Mouse (Mus musculus) gastrocnemius, adult 18-20 months (tissue): ENCODE results near the gene Slc7a6. TPM values are rescaled to one million over a fixed set of nuclear protein-coding genes. Genes with fewer than 3 reads are reported as not detected.

Experiments used
- total RNA-seq, 2 experiments: library from RNA; stranded (reverse); gene quantifications; 2 replicates each; pipeline ENCODE4 v1.2.3; 2021

Gene Slc7a6
- total RNA-seq, 2 experiments from 2014 or later, result 10.2 to 13.4 TPM

Other genes with a start within 250 kb of the Slc7a6 start
- gene Ctrl, start 235.0 kb upstream of the Slc7a6 start, total RNA-seq, result under 1 TPM in 1 of 2 experiments, not detected in 1; 0.37 TPM
- gene Psmb10, start 230.4 kb upstream of the Slc7a6 start, total RNA-seq, result 10 to 100 TPM; 19.4 to 27.2 TPM
- gene Lcat, start 225.5 kb upstream of the Slc7a6 start, total RNA-seq, result under 1 TPM; 0.16 to 0.66 TPM
- gene Slc12a4, start 202.8 kb upstream of the Slc7a6 start, total RNA-seq, result 10 to 100 TPM in 1 of 2 experiments, 1 to 10 TPM in 1; 8.7 to 16.1 TPM
- gene Dpep3, start 189.4 kb upstream of the Slc7a6 start, total RNA-seq, result not detected
- gene Dus2, start 177.5 kb upstream of the Slc7a6 start, total RNA-seq, result 10 to 100 TPM in 1 of 2 experiments, 1 to 10 TPM in 1; 9.6 to 10.4 TPM
- gene Dpep2nb, start 162.9 kb upstream of the Slc7a6 start, total RNA-seq, result not detected
- gene Ddx28, start 157.0 kb upstream of the Slc7a6 start, total RNA-seq, result 10 to 100 TPM; 10.6 to 10.9 TPM
- 10 to 100 TPM; 26.2 to 27.9 TPM for gene Nfatc3, start 110.0 kb upstream of the Slc7a6 start, total RNA-seq
- gene Esrp2, start 31.9 kb upstream of the Slc7a6 start, total RNA-seq, result not detected
- 1 to 10 TPM; 3.4 to 5.7 TPM for gene Pla2g15, start 18.5 kb upstream of the Slc7a6 start, total RNA-seq
- gene Slc7a6os, start 42.1 kb downstream of the Slc7a6 start, total RNA-seq, result 1 to 10 TPM; 9.5 to 9.7 TPM
- gene Prmt7, start 42.1 kb downstream of the Slc7a6 start, total RNA-seq, result 10 to 100 TPM; 27.2 to 30.3 TPM
- 1 to 10 TPM in 1 of 2 experiments, under 1 TPM in 1; 0.43 to 1.1 TPM for gene Smpd3, start 169.1 kb downstream of the Slc7a6 start, total RNA-seq
- gene Zfp90, start 246.5 kb downstream of the Slc7a6 start, total RNA-seq, result under 1 TPM; 0.74 to 0.78 TPM